Mouse (Mus musculus) MEL (cell line): Measurements from ENCODE around the gene Havcr1.

Experiments used
- CTCF ChIP-seq, 3 experiments: IDR thresholded peaks in 2 of 3; conservative IDR thresholded peaks in 1 of 3; 2 replicates each; pipeline ENCODE4 v1.5.1; 2011 to 2012; ENCODE audit warnings: low read length in 3 of 3, low read depth in 2 of 3, mild to moderate bottlenecking in 2 of 3, improper control_type of control experiment in 1 of 3, inconsistent platforms in 1 of 3, mixed read lengths in 1 of 3, moderate library complexity in 1 of 3; ENCODE audit not compliant: control insufficient read depth in 1 of 3, insufficient read depth in 1 of 3, poor library complexity in 1 of 3, severe bottlenecking in 1 of 3
- GATA1 ChIP-seq: IDR thresholded peaks from 2 replicates; pipeline ENCODE4 v1.6.1; 2011; ENCODE audit warnings: low read depth, low read length, improper control_type of control experiment
- HCFC1 ChIP-seq: IDR thresholded peaks from 2 replicates; pipeline ENCODE4 v1.6.1; 2012; ENCODE audit warnings: low read depth, mild to moderate bottlenecking, inconsistent platforms, low read length, improper control_type of control experiment, moderate library complexity
- JUND ChIP-seq: IDR thresholded peaks from 2 replicates; pipeline ENCODE4 v1.6.1; 2011; ENCODE audit warnings: low read depth, mild to moderate bottlenecking, improper control_type of control experiment, low read length
- MAFK ChIP-seq: IDR thresholded peaks from 2 replicates; pipeline ENCODE4 v1.6.1; 2011; ENCODE audit warnings: low read depth, mild to moderate bottlenecking, low read length, improper control_type of control experiment, borderline replicate concordance
- MAX ChIP-seq: IDR thresholded peaks from 2 replicates; pipeline ENCODE4 v1.6.1; 2011; ENCODE audit warnings: low read length, improper control_type of control experiment
- MAZ ChIP-seq: IDR thresholded peaks from 2 replicates; pipeline ENCODE4 v1.6.1; 2012; ENCODE audit warnings: low read depth, mild to moderate bottlenecking, inconsistent platforms, low read length, improper control_type of control experiment
- POLR2A ChIP-seq, 2 experiments: IDR thresholded peaks; 2 replicates each; pipeline ENCODE4 v1.6.1; 2011 to 2012; ENCODE audit warnings: low read length in 2 of 2, mild to moderate bottlenecking in 2 of 2, control low read depth in 1 of 2, improper control_type of control experiment in 1 of 2, low read depth in 1 of 2, moderate library complexity in 1 of 2; ENCODE audit not compliant: control insufficient read depth in 1 of 2, insufficient read depth in 1 of 2, poor library complexity in 1 of 2
- POLR2AphosphoS2 ChIP-seq: IDR thresholded peaks from 2 replicates; pipeline ENCODE4 v1.6.1; 2011; ENCODE audit warnings: low read length, improper control_type of control experiment
- SMC3 ChIP-seq: IDR thresholded peaks from 2 replicates; pipeline ENCODE4 v1.6.1; 2011; ENCODE audit warnings: low read depth, low read length, improper control_type of control experiment
- USF1 ChIP-seq: IDR thresholded peaks from 2 replicates; pipeline ENCODE4 v1.6.1; 2014; ENCODE audit warnings: low read depth, mild to moderate bottlenecking, inconsistent platforms, low read length, improper control_type of control experiment, moderate library complexity
- USF2 ChIP-seq, 2 experiments: IDR thresholded peaks; 2 replicates each; pipeline ENCODE4 v1.6.1; 2011 to 2012; ENCODE audit warnings: improper control_type of control experiment in 2 of 2, low read length in 2 of 2, borderline replicate concordance in 1 of 2, inconsistent platforms in 1 of 2, low read depth in 1 of 2, mild to moderate bottlenecking in 1 of 2; ENCODE audit not compliant: insufficient read depth in 1 of 2
- ZKSCAN1 ChIP-seq: IDR thresholded peaks from 2 replicates; pipeline ENCODE4 v1.6.1; 2012; ENCODE audit warnings: low read depth, mild to moderate bottlenecking, inconsistent platforms, low read length, improper control_type of control experiment, moderate library complexity
- ZNF384 ChIP-seq: IDR thresholded peaks from 2 replicates; pipeline ENCODE4 v1.6.1; 2012; ENCODE audit warnings: low read depth, mild to moderate bottlenecking, inconsistent platforms, low read length, improper control_type of control experiment

DNA sequence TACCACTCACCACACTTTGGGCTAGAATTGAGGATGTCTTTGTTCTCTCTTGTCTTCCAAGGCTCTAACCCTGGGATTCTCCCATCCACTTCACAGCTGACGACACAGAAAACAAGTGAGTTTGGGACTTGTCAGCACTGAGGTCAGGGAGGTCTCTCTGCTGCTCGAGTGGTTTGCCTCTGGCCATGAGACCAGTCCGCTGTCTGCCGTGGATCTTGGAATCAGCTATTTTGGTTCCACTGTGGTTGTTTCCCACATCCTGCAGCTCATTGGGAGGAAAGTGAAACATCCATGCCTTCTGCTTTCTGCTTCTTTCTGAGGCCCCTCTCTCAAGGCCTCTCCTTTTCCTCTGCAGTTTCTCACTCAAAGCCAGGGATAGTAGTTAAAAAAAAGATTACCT lies 85.0 kb downstream of the Havcr1 start:
- TF ChIP-seq POLR2A (IDR thresholded peaks at IDR 0.05; ENCODE audit: control insufficient read depth in 1 of 2, insufficient read depth in 1 of 2, low read depth in 1 of 2, low read length in 2 of 2, poor library complexity in 1 of 2) (no peak), MAX (no peak), CTCF (IDR thresholded peaks at IDR 0.05 in 2 of 3, conservative IDR thresholded peaks at IDR 0.05 in 1 of 3; ENCODE audit: control insufficient read depth in 1 of 3, insufficient read depth in 1 of 3, low read depth in 2 of 3, low read length in 3 of 3, poor library complexity in 1 of 3, severe bottlenecking in 1 of 3) (no peak), SMC3 (no peak), MAFK (no peak), ZKSCAN1 (no peak), ZNF384 (no peak), USF2 (IDR thresholded peaks at IDR 0.05; ENCODE audit: borderline replicate concordance in 1 of 2, insufficient read depth in 1 of 2, low read depth in 1 of 2, low read length in 2 of 2) (no peak), HCFC1 (no peak), USF1 (no peak), POLR2AphosphoS2 (no peak), GATA1 (no peak), MAZ (no peak), JUND (no peak)
